Mouse (Mus musculus) liver, postnatal 0 days (tissue): Measurements from ENCODE around the gene S100a10. TPM values are rescaled to one million over a fixed set of nuclear protein-coding genes. Genes with fewer than 3 reads are reported as not detected.

ENCODE experiments used
- ATAC-seq: fragments of 200-750 bp; cut with Nextera tagmentation; 2 replicates; pipeline ENCODE4 v1.8.0; 2017; ENCODE audit warnings: mild to moderate bottlenecking, moderate library complexity
- DNase-seq: peaks from one replicate; pipeline ENCODE4 v3.0.0-alpha.2; 2016
- H3K27ac ChIP-seq: fragments of 300-500 bp; sonication (generic); 2 replicates; pipeline ENCODE4 v1.5.1; 2014; ENCODE audit warnings: antibody characterized with exemption, moderate library complexity, mild to moderate bottlenecking, low read depth
- H3K27me3 ChIP-seq: fragments of 300-500 bp; sonication (generic); 2 replicates; pipeline ENCODE4 v1.6.1; 2014; ENCODE audit warnings: low read length, control low read depth, mixed read lengths; ENCODE audit not compliant: insufficient read depth
- H3K36me3 ChIP-seq: fragments of 300-500 bp; sonication (generic); replicated peaks from 2 replicates; pipeline ENCODE4 v1.6.1; 2014; ENCODE audit warnings: mild to moderate bottlenecking, control low read depth, low read length, moderate library complexity, mixed read lengths; ENCODE audit not compliant: insufficient read depth
- H3K4me1 ChIP-seq: fragments of 300-500 bp; sonication (generic); 2 replicates; pipeline ENCODE4 v1.6.1; 2014; ENCODE audit warnings: antibody characterized with exemption, mild to moderate bottlenecking, control low read depth; ENCODE audit not compliant: insufficient read depth
- H3K4me2 ChIP-seq: fragments of 300-500 bp; sonication (generic); 2 replicates; pipeline ENCODE4 v1.6.1; 2014; ENCODE audit warnings: low read depth, mild to moderate bottlenecking, low read length, moderate library complexity, mixed read lengths
- H3K4me3 ChIP-seq: fragments of 300-500 bp; sonication (generic); 2 replicates; pipeline ENCODE4 v1.5.1; 2014; ENCODE audit warnings: low read depth, low read length
- H3K9ac ChIP-seq: fragments of 300-500 bp; sonication (generic); replicated peaks from 2 replicates; pipeline ENCODE4 v1.6.1; 2014; ENCODE audit warnings: mild to moderate bottlenecking, moderate library complexity
- H3K9me3 ChIP-seq: fragments of 300-500 bp; sonication (generic); 2 replicates; pipeline ENCODE4 v1.6.1; 2016; ENCODE audit warnings: mild to moderate bottlenecking, control low read depth, low read length, mixed read lengths
- CTCF ChIP-seq: sonication (generic); IDR thresholded peaks from 2 replicates; pipeline ENCODE4 v1.5.1; 2016; ENCODE audit warnings: antibody characterized with exemption, low read depth
- EP300 ChIP-seq: IDR thresholded peaks from 2 replicates; pipeline ENCODE4 v1.6.1; 2016; ENCODE audit warnings: antibody characterized with exemption, low read depth, mild to moderate bottlenecking
- WGBS: fragments of 180-500 bp; shearing (Covaris S2); extraction: QIAGEN DNeasy Blood & Tissue Kit; methylation state at CpG from one replicate; pipeline ENCODE4 v1.1.7; 2014; ENCODE audit not compliant: insufficient replicate concordance; 5-methylcytosine and 5-hydroxymethylcytosine counted together
- polyA plus RNA-seq: library from polyadenylated mRNA; unstranded; fragments of >200 nt; fragmentation: Nextera tagmentation; extraction: Ambion mirVana; gene quantifications from 2 replicates; pipeline ENCODE4 v1.2.1, GENCODE M21; 2015

S100a10 gene
- polyA plus RNA-seq, 1 experiment from 2014 or later, result 75.4 TPM

DNA sequence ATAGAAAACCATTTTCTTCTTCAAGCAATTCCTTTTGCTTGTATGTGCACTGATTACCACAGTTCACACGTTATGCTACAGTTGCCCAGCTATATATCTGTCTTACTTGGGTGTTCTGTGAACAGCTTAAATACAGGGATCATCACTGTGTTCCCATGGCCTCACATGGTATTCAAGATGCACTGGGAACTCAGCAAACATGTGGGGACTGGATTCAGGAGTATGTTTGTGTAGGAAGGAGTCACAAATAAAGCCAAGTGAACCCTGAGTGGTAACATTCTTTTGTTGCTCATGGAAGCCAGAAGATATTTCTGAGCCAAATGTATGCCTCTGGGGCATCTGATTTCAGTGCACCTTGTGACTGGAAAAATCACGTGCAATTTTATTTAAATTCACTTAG lies 28.2 kb downstream of the S100a10 start:
- H3K4me3 ChIP-seq, result no peak overlapping the region
- no peak overlapping the region for H3K9ac ChIP-seq
- H3K27ac ChIP-seq, result no peak overlapping the region
- WGBS, result 74% methylated on average over 2 of the region's 2 CpGs
- H3K4me1 ChIP-seq, result no peaks in the 10 kb centered on the region
- DNase-seq, result no peak
- ATAC-seq, result no peak
- TF ChIP-seq EP300 (no peak), CTCF (no peak)
- H3K4me2 ChIP-seq, result no peak overlapping the region
- H3K36me3 ChIP-seq, result no peaks in the 10 kb centered on the region
- H3K27me3 ChIP-seq, result no peaks in the 10 kb centered on the region
- no peaks in the 10 kb centered on the region for H3K9me3 ChIP-seq

GRCm38 (mm10) chr3:93589629-93590028 lies 34.7 kb downstream of the S100a10 start:
- Histone ChIP-seq H3K9me3 (no peaks in the 10 kb centered on the region), H3K27ac (no peak overlapping the region), H3K4me2 (no peak overlapping the region), H3K9ac (no peak overlapping the region), H3K4me3 (no peak overlapping the region), H3K27me3 (no peaks in the 10 kb centered on the region), H3K36me3 (no peaks in the 10 kb centered on the region), H3K4me1 (no peaks in the 10 kb centered on the region)
- 72% methylated on average over 5 of the region's 5 CpGs for WGBS
- no peak for ATAC-seq
- 0 out of 2 replicates have a peak, but pooled peaks have one; percentile 33 for TF ChIP-seq EP300
- TF ChIP-seq CTCF, result no peak
- no peak for DNase-seq

GRCm38 (mm10) chr3:93590256-93590655 lies 35.4 kb downstream of the S100a10 start:
- Histone ChIP-seq H3K36me3 (no peaks in the 10 kb centered on the region), H3K4me2 (no peak overlapping the region), H3K4me3 (no peak overlapping the region), H3K9me3 (no peaks in the 10 kb centered on the region), H3K27ac (no peak overlapping the region), H3K27me3 (no peaks in the 10 kb centered on the region), H3K4me1 (no peaks in the 10 kb centered on the region), H3K9ac (no peak overlapping the region)
- ATAC-seq (no peak), DNase-seq (no peak)
- WGBS, result 97% methylated on average over 1 of the region's 1 CpGs
- TF ChIP-seq EP300 (no peak), CTCF (no peak)

GRCm38 (mm10) chr3:93592100-93592499 lies 37.2 kb downstream of the S100a10 start:
- Histone ChIP-seq H3K27ac (no peak overlapping the region), H3K4me2 (no peak overlapping the region), H3K9me3 (no peaks in the 10 kb centered on the region), H3K36me3 (no peaks in the 10 kb centered on the region), H3K27me3 (no peaks in the 10 kb centered on the region), H3K4me1 (peaks cover 4% of the 10 kb centered on the region), H3K9ac (no peak overlapping the region), H3K4me3 (no peak overlapping the region)
- DNase-seq (no peak), ATAC-seq (no peak)
- WGBS, result 90% methylated on average over 2 of the region's 2 CpGs
- no peak for TF ChIP-seq EP300
- no peak for TF ChIP-seq CTCF

DNA sequence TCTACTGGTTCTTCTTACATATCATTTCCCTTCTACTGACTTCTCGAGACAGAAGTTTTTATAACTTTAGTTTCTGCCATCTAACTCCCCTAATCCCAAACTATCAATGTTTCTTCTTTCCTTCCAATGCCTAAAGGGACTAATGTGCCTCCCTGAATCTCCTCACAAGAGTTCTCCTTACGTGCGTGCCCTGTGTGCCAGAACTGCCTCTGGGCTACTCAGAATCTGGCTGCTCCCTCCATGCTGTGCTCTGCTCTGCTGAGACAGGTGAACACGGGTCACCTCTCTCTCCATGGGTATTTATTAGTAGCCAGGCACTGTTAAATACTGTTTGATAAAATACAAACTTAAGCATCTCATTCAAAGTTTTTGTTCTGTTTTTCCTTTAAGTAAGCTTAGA lies 38.1 kb downstream of the S100a10 start:
- no peak overlapping the region for H3K27ac ChIP-seq
- TF ChIP-seq EP300, result no peak
- TF ChIP-seq CTCF, result no peak
- no peak for ATAC-seq
- H3K9me3 ChIP-seq, result no peaks in the 10 kb centered on the region
- H3K9ac ChIP-seq, result no peak overlapping the region
- no peaks in the 10 kb centered on the region for H3K27me3 ChIP-seq
- H3K4me3 ChIP-seq, result no peak overlapping the region
- no peak overlapping the region for H3K4me2 ChIP-seq
- no peaks in the 10 kb centered on the region for H3K36me3 ChIP-seq
- no peak for DNase-seq
- 69% methylated on average over 4 of the region's 4 CpGs for WGBS
- H3K4me1 ChIP-seq, result peaks cover 5% of the 10 kb centered on the region

DNA sequence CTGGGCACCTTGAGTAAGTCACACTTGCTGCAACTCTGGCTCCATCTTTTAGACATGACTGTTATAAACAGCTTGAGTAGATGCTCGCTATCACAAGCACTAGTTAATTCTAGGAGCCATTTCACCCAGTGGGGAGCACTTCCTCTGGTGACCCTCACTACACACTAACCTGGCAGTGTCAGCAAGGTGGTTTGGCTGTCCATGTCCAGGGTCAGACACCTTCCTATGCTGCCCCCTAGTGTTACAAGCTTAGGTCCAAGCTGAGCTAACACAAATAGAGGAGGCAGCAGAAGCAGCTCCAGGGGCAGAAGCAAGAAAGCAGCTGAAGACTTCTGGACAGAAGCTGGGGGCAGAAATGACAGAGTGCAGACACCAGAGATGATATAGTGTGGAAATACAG lies 38.6 kb downstream of the S100a10 start:
- H3K27ac ChIP-seq, result no peak overlapping the region
- H3K9ac ChIP-seq, result no peak overlapping the region
- ATAC-seq (no peak), DNase-seq (peak; percentile 47)
- no peaks in the 10 kb centered on the region for H3K36me3 ChIP-seq
- H3K4me2 ChIP-seq, result no peak overlapping the region
- H3K27me3 ChIP-seq, result no peaks in the 10 kb centered on the region
- TF ChIP-seq EP300 (no peak), CTCF (peak; percentile 78)
- no peak overlapping the region for H3K4me3 ChIP-seq
- no peaks in the 10 kb centered on the region for H3K9me3 ChIP-seq
- peaks cover 6% of the 10 kb centered on the region for H3K4me1 ChIP-seq
- WGBS, result 67% methylated on average over 1 of the region's 1 CpGs

GRCm38 (mm10) chr3:93596632-93597031 lies 41.8 kb downstream of the S100a10 start:
- Histone ChIP-seq H3K4me3 (no peak overlapping the region), H3K27me3 (no peaks in the 10 kb centered on the region), H3K4me1 (peaks cover 6% of the 10 kb centered on the region), H3K9me3 (no peaks in the 10 kb centered on the region), H3K4me2 (no peak overlapping the region), H3K9ac (no peak overlapping the region), H3K36me3 (no peaks in the 10 kb centered on the region), H3K27ac (peak overlapping the region; percentile 55)
- WGBS, result 82% methylated on average over 1 of the region's 1 CpGs
- TF ChIP-seq EP300 (no peak), CTCF (no peak)
- no peak for ATAC-seq
- no peak for DNase-seq
